Mouse (Mus musculus): ENCODE results near the gene Tmem86b. TPM values are rescaled to one million over a fixed set of nuclear protein-coding genes. Genes with fewer than 3 reads are reported as not detected.

The Tmem86b gene
- polyA plus RNA-seq, 1 experiment: 2.8 TPM

DNA sequence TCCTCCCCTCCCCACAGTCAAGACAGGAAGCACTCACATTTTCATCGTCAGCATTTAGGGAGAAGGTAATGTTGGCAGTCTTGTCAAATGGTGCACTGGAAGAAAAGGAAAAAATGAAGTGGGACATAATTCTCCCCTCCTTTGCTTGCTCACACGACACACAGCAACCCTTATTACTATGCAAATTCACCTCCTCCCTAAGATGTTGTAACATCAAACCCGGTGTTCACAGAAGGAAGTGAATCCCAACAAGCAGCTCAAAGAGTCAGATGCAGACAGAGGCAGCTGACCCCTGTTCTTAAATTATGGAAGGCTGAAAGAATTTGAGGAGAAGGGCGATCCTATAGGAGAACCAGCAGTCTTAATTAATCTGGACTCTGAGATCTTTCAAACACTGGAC is 5.0 kb upstream of the Tmem86b start:
- Histone ChIP-seq H3K79me3 (ENCODE audit: low read depth) (no peaks in the 10 kb centered on the region), H3K36me3 (ENCODE audit: control insufficient read depth, insufficient read depth) (peaks cover 31% of the 10 kb centered on the region), H3K4me3 (ENCODE audit: insufficient read depth, poor library complexity, severe bottlenecking) (no peak overlapping the region), H3K27me3 (ENCODE audit: control insufficient read depth, insufficient read depth, insufficient read length) (no peaks in the 10 kb centered on the region), H3ac (ENCODE audit: control insufficient read depth, insufficient read length, low read depth) (no peak overlapping the region), H3K79me2 (ENCODE audit: control insufficient read depth, insufficient read depth) (no peaks in the 10 kb centered on the region)
- TF ChIP-seq USF1 (IDR thresholded peaks at IDR 0.05; ENCODE audit: low read depth) (no peak), MYOG (IDR thresholded peaks at IDR 0.05; ENCODE audit: control insufficient read depth, extremely low read depth, insufficient read length) (no peak), FOSL1 (IDR thresholded peaks at IDR 0.05; ENCODE audit: insufficient read depth, low read length, poor library complexity, severe bottlenecking) (no peak), CTCF (IDR thresholded peaks at IDR 0.05; ENCODE audit: control insufficient read depth, insufficient read depth, insufficient read length) (no peak), CEBPB (IDR thresholded peaks at IDR 0.05; ENCODE audit: low read depth) (no peak), MAX (IDR thresholded peaks at IDR 0.05) (no peak), MYOD1 (IDR thresholded peaks at IDR 0.05; ENCODE audit: control insufficient read depth, insufficient read length, low read depth) (no peak)

DNA sequence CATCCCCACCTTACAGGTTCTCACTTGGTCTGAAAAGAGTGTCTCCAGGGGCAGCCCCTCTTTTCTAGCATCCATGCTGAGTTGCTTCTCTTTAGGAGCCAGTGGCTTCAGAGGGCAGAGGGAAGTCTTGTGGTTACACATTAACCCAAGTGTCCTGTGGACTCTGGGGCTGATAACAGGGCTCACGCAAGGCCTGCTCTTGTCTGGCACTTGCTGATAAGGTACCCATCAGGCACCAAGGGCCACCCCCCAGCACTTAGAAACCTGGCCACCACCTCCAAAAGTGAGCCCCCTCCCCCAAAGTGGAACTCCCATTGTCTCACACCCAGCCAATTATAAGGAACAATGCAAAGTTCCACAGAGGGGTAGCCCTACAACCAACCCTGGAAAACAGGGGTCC is 1.0 kb downstream of the Tmem86b start:
- H3K27me3 ChIP-seq (ENCODE audit: control insufficient read depth, insufficient read depth, insufficient read length): no peaks in the 10 kb centered on the region
- TF ChIP-seq MYOG (IDR thresholded peaks at IDR 0.05; ENCODE audit: control insufficient read depth, extremely low read depth, insufficient read length): no peak
- H3K36me3 ChIP-seq (ENCODE audit: control insufficient read depth, insufficient read depth): peaks cover 22% of the 10 kb centered on the region

DNA sequence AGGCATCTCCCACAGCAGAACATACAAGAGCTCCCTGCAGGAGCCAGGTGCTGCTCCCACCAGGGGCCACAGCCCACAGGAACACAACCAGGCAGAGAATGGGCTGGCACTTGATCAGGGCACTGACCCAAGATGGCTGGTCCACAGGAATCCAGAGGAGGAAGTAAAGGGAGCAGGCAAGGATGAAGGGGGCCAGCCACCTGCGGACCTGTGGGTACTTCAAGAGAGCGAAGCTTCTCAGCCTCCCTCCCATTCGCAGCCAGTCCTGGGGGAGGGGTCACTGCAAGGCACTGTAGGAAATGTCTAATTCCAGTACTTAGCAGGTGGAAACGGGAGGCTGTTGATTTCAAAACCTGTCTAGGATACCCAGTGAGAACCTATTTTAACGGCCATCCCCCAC is 1.6 kb downstream of the Tmem86b start:
- no peak for TF ChIP-seq MYOD1 (IDR thresholded peaks at IDR 0.05; ENCODE audit: control insufficient read depth, insufficient read length, low read depth)
- TF ChIP-seq MAX (IDR thresholded peaks at IDR 0.05): no peak
- TF ChIP-seq MYOG (IDR thresholded peaks at IDR 0.05; ENCODE audit: control insufficient read depth, extremely low read depth, insufficient read length): no peak
- no peak for TF ChIP-seq USF1 (IDR thresholded peaks at IDR 0.05; ENCODE audit: low read depth)
- no peak for TF ChIP-seq CTCF (IDR thresholded peaks at IDR 0.05; ENCODE audit: control insufficient read depth, insufficient read depth, insufficient read length)
- no peak overlapping the region for H3ac ChIP-seq (ENCODE audit: control insufficient read depth, insufficient read length, low read depth)
- no peak overlapping the region for H3K4me3 ChIP-seq (ENCODE audit: insufficient read depth, poor library complexity, severe bottlenecking)
- H3K79me3 ChIP-seq (ENCODE audit: low read depth): no peaks in the 10 kb centered on the region
- peaks cover 18% of the 10 kb centered on the region for H3K36me3 ChIP-seq (ENCODE audit: control insufficient read depth, insufficient read depth)
- no peaks in the 10 kb centered on the region for H3K27me3 ChIP-seq (ENCODE audit: control insufficient read depth, insufficient read depth, insufficient read length)
- no peaks in the 10 kb centered on the region for H3K79me2 ChIP-seq (ENCODE audit: control insufficient read depth, insufficient read depth)

More for the DNA sequence above, 1.0 kb downstream of the Tmem86b start:
- no peak overlapping the region for H3K4me3 ChIP-seq (ENCODE audit: insufficient read depth, poor library complexity, severe bottlenecking)
- H3K79me2 ChIP-seq (ENCODE audit: control insufficient read depth, insufficient read depth): no peaks in the 10 kb centered on the region
- no peak overlapping the region for H3ac ChIP-seq (ENCODE audit: control insufficient read depth, insufficient read length, low read depth)
- no peaks in the 10 kb centered on the region for H3K79me3 ChIP-seq (ENCODE audit: low read depth)

DNA sequence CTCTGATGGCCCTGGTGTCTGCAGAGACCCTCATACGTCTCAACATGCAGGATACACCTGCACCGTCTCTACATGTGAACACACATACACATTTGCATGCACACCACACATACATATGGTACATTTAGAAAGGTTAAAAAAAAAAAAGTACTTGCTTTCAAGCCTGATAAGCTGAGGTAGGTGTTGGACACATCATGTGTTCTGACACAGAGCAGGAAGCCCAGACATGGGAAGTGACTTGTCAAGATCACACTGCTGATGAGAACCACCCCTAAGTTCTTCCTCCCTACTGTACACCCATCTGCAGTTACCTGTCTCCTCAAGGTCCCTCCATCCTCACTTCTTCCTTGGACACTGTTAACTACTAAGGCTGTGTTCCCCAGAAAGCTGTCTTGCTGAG is 5.3 kb downstream of the Tmem86b start:
- no peaks in the 10 kb centered on the region for H3K36me3 ChIP-seq (ENCODE audit: control insufficient read depth, insufficient read depth)
- no peak overlapping the region for H3ac ChIP-seq (ENCODE audit: control insufficient read depth, insufficient read length, low read depth)
- no peak overlapping the region for H3K4me3 ChIP-seq (ENCODE audit: insufficient read depth, poor library complexity, severe bottlenecking)
- H3K79me2 ChIP-seq (ENCODE audit: control insufficient read depth, insufficient read depth): no peaks in the 10 kb centered on the region
- H3K27me3 ChIP-seq (ENCODE audit: control insufficient read depth, insufficient read depth, insufficient read length): no peaks in the 10 kb centered on the region
- no peaks in the 10 kb centered on the region for H3K79me3 ChIP-seq (ENCODE audit: low read depth)
- TF ChIP-seq MYOG (IDR thresholded peaks at IDR 0.05; ENCODE audit: control insufficient read depth, extremely low read depth, insufficient read length) (no peak), MYOD1 (IDR thresholded peaks at IDR 0.05; ENCODE audit: control insufficient read depth, insufficient read length, low read depth) (no peak), MAX (IDR thresholded peaks at IDR 0.05) (no peak), FOSL1 (IDR thresholded peaks at IDR 0.05; ENCODE audit: insufficient read depth, low read length, poor library complexity, severe bottlenecking) (no peak), USF1 (IDR thresholded peaks at IDR 0.05; ENCODE audit: low read depth) (no peak), CTCF (IDR thresholded peaks at IDR 0.05; ENCODE audit: control insufficient read depth, insufficient read depth, insufficient read length) (no peak), CEBPB (IDR thresholded peaks at IDR 0.05; ENCODE audit: low read depth) (no peak)

DNA sequence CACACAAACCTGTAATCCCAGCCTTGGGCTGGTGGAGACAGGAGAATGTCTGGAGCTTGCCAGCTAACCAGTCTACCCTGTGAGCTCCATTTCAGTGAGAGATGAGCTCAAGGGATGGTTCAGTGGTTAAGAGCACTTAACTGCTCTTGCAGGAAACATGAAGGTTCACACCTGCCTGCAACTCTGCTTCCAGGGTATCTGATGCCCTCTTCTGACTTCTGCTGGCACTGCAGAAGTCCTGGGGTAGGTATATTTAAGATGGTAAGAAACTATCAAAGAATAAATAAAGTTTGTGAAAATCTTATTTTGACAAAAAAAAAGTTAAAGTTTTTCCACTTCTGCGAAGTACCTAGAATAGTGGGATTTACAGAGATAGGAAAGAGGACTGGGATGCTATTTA is 6.9 kb downstream of the Tmem86b start:
- Histone ChIP-seq H3K4me3 (ENCODE audit: insufficient read depth, poor library complexity, severe bottlenecking) (no peak overlapping the region), H3K36me3 (ENCODE audit: control insufficient read depth, insufficient read depth) (no peaks in the 10 kb centered on the region), H3ac (ENCODE audit: control insufficient read depth, insufficient read length, low read depth) (no peak overlapping the region), H3K27me3 (ENCODE audit: control insufficient read depth, insufficient read depth, insufficient read length) (no peaks in the 10 kb centered on the region), H3K79me3 (ENCODE audit: low read depth) (no peaks in the 10 kb centered on the region), H3K79me2 (ENCODE audit: control insufficient read depth, insufficient read depth) (no peaks in the 10 kb centered on the region)
- TF ChIP-seq CEBPB (IDR thresholded peaks at IDR 0.05; ENCODE audit: low read depth) (no peak), CTCF (IDR thresholded peaks at IDR 0.05; ENCODE audit: control insufficient read depth, insufficient read depth, insufficient read length) (no peak), MYOG (IDR thresholded peaks at IDR 0.05; ENCODE audit: control insufficient read depth, extremely low read depth, insufficient read length) (no peak), FOSL1 (IDR thresholded peaks at IDR 0.05; ENCODE audit: insufficient read depth, low read length, poor library complexity, severe bottlenecking) (no peak), USF1 (IDR thresholded peaks at IDR 0.05; ENCODE audit: low read depth) (no peak), MYOD1 (IDR thresholded peaks at IDR 0.05; ENCODE audit: control insufficient read depth, insufficient read length, low read depth) (no peak)

DNA sequence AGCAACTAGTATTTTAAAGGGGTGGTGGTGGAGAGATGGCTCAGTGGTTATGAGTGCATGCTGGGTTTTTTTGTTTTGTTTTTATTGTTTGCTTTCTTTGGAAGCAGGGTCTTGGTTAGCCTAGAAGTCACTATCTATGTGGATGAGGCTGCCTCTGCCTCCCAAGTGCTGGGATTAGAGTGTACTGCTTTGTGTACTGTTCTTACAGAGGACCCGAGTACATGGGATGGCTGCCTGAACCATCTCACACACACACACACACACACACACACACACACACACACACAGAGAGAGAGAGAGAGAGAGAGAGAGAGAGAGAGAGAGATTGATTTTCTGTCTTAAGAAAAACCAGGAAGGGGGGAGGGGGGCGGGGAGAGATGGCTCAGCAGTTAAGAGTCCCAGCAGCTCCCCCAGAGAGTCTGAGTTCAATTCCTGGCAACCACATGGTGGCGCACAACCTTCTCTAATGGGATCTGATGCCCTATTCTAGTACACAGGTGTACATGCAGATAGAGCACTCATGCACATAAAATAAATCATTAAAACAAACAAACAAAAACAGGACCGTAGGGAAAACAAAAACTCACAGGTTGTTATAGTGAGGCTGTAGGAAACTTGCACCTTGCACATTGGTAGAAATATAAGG is 7.6 kb downstream of the Tmem86b start:
- Histone ChIP-seq H3K36me3 (ENCODE audit: control insufficient read depth, insufficient read depth) (no peaks in the 10 kb centered on the region), H3ac (ENCODE audit: control insufficient read depth, insufficient read length, low read depth) (no peak overlapping the region), H3K79me2 (ENCODE audit: control insufficient read depth, insufficient read depth) (no peaks in the 10 kb centered on the region), H3K27me3 (ENCODE audit: control insufficient read depth, insufficient read depth, insufficient read length) (no peaks in the 10 kb centered on the region), H3K4me3 (ENCODE audit: insufficient read depth, poor library complexity, severe bottlenecking) (no peak overlapping the region), H3K79me3 (ENCODE audit: low read depth) (no peaks in the 10 kb centered on the region)
- no peak for TF ChIP-seq MAX (IDR thresholded peaks at IDR 0.05)
- no peak for TF ChIP-seq USF1 (IDR thresholded peaks at IDR 0.05; ENCODE audit: low read depth)
- TF ChIP-seq CTCF (IDR thresholded peaks at IDR 0.05; ENCODE audit: control insufficient read depth, insufficient read depth, insufficient read length): peak; percentile 20
- no peak for TF ChIP-seq MYOD1 (IDR thresholded peaks at IDR 0.05; ENCODE audit: control insufficient read depth, insufficient read length, low read depth)
- TF ChIP-seq FOSL1 (IDR thresholded peaks at IDR 0.05; ENCODE audit: insufficient read depth, low read length, poor library complexity, severe bottlenecking): no peak

Data from C2C12 (cell line).